Mouse (Mus musculus) retina, postnatal 7 days (tissue): ENCODE measurements at regions not wholly inside any gene's neighbourhood (a gene's known extent, or its start where the extent isn't known, plus 50 kb on each side); places are given as distances from the start of the nearest gene placed in this dataset.

Experiments
- DNase-seq: peaks from one replicate; pipeline ENCODE4 v3.0.0-alpha.2; 2012; ENCODE audit warnings: low read depth, low spot score

- no peak for DNase-seq
Measured at GRCm38 (mm10) chr8:18536059-18536458, 442.0 kb downstream of the Defb40 start.

GRCm38 (mm10) chr8:18528120-18528519 is 449.9 kb downstream of the Defb40 start:
- DNase-seq = no peak

DNA sequence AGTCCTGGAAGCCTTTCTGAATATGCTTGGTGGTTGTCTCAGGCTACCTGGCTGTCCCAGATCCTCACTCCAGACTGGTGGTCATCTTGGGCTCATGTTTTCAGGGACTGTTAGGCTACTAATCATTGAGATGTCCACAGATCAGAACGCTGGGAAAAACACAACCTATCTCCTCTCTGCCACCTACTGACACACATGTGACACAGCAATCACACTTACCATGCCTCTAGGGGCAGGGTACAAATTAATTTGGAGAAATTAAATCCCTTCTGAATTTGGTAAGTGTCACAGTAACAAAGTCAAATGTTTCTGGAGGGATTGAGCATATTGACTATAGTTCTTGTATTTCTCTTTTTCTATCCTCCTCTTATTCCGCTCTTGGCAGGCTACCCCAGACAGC is 465.6 kb downstream of the Defb40 start:
- DNase-seq = no peak

DNA sequence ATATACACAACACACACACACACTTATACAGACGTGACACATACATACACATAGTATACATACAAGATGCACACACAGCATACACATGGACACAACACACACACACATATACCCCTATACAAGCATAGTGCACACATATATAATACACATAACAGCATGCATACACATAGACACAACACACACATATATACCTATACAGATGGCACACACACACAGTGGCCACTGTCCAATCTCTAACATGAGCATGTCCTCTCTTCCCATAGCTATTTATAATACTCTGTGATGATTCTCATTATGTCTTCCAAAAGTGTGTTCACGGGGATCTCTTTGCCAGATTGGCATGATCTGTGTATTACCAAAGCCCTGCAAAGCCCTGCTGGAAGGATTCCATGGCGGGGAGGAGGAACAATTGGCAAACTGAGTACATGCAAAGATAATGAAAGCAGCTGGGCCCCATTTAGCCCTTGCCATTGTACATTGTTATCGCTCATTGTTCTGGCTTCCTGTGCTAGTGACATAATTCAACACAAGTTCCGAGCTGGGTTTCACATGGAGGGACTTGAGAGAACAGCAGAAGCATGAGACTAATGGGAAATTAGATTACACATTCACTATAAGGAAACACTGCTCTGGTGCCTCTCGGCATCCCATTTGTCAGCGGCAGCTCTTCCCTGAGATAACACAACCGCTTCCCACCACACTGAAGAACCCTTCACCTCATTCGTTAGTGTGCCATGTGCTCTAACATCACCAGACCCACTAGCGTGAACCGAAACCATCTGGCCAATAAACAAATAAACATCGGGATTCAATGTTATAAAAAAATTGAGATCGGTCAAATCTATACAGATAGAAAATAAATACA is 471.7 kb downstream of the Defb40 start:
- no peak for DNase-seq

- no peak for DNase-seq
Measured at GRCm38 (mm10) chr8:18490620-18491019, 487.4 kb downstream of the Defb40 start.

GRCm38 (mm10) chr8:18480081-18480480 is 498.0 kb downstream of the Defb40 start:
- no peak for DNase-seq

- no peak for DNase-seq
Measured at GRCm38 (mm10) chr8:18478166-18478565, 499.9 kb downstream of the Defb40 start.

DNA sequence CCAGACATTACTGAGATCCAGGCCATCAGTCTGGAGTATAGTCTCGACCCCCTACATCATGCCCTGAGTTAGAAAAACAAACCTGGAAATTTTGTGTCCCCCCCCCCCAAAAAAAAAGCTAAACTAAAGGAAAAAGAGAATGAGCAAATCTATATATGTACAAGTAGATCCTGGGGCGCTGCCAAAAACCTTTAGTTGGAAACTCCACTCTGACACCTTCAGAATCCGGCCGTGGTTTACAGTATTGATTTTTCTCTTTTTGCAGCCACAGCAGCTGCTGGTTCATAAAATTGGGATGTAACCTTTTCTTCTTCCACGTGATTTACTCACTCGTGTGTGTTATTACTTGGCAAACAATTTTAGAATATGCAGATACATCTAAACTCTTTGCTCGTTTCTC is 510.5 kb downstream of the Defb40 start:
- no peak for DNase-seq

DNA sequence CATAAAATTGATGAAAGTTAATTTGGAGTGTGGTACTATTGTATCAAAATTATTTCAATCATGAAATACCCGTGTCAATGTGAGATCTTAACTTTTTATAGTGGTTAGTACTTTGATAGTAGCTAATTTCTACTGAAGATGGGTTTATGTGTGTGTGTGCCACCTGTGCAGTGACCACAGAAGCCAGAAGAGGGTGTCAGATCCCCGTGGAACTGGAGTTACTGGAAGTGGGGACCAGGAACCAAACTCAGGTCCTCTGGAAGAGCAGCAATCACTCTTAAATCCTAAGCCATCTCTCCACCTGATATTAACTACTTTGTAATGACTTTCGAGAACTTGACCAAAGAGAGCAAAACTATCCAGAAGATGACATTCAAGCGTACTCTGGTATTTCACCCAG is 517.4 kb downstream of the Defb40 start:
- DNase-seq = no peak

GRCm38 (mm10) chr8:18457470-18457869 is 520.6 kb downstream of the Defb40 start:
- DNase-seq = no peak

GRCm38 (mm10) chr8:18449015-18449414 is 529.0 kb downstream of the Defb40 start:
- no peak for DNase-seq

GRCm38 (mm10) chr8:18442212-18442611 is 535.8 kb downstream of the Defb40 start:
- no peak for DNase-seq

- no peak for DNase-seq
Measured at GRCm38 (mm10) chr8:18422846-18423245, 555.2 kb downstream of the Defb40 start.

- no peak for DNase-seq
Measured at GRCm38 (mm10) chr8:18412470-18412869, 565.6 kb downstream of the Defb40 start.

DNA sequence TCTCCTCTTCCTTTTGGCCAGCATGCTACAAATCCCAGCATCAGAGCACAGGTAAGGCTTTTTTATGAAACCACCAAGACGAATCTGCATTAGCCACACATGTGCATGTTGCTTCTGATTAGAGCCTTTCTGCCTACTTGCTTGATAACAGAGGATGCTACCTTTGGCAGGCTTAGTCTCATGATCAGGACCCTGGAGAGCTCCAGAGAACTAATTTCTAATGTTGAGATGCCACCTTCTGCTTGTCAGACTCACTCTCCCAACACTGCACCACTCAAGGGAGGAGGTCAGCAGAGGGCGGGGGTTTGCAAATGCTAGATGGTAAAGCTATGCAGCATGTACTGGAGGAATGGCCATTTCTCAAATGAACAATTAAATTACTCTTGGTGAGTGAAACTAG is 571.6 kb downstream of the Defb40 start:
- no peak for DNase-seq

DNA sequence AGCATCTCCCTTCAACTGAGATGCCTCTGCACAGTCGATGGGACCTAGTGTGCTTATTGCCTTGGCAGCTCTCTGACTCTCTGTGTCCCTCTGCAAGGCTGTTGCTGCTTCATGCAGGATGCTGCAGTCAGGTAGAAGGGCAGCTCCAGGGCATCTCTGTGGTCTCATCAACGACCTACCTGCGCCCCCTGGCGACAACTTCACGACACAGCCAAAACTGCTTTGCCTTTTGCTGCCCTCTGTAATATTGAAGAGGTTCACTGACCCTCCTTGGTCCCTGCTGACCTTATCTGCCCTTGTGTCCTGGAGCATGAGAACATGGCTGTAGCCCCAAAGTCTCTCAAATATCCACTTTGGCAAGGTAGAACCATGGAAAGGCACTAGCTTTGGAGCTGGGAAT is 589.7 kb downstream of the Defb40 start:
- DNase-seq = peak; percentile 25

DNA sequence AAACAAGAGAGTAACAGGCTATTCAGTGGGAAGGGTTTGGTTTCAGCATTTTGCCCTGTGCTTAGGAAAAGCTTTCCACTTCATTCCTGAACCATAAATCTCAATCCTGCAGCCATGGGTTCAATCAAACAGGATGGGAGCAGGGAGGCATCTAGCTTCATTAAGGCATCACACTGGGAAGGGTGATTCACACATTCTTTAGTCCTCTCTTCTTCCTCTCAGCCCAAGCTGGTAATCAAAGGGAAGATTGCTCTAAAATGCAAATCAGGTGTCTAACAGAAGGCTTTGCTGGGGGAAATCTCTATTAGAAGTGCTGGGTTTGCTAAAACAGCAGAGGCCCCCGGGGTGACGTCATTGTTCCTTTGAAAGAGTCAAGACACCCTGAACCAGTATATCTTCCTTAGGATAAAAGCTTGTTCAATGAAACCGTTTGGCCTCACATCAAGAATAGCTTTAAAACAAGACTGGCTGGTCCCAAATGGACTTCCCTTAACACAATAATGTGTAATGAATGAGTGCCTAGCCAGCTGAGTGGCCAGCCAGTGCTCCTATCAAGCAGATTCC is 596.4 kb downstream of the Defb40 start:
- no peak for DNase-seq

DNA sequence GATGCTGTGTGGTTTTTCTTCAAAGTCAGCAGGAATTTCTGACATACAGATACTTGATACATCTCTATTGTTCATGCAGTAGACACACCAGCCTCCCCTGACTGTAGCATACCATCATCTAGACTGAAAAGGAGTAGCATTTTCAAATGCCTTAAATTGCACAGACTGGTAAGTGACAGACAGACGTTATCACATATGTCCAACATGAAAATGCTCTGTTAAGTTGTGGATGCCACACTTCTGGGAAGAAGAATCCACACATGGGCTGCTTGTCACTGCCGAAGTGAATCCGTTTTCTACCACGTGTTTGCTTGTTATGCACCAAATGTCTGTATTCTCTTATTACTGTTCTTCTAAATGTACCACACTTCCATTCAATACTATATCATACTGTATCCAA is 629.3 kb downstream of the Defb40 start:
- no peak for DNase-seq

GRCm38 (mm10) chr8:18346248-18346647 is 631.8 kb downstream of the Defb40 start:
- DNase-seq = no peak

GRCm38 (mm10) chr8:18345322-18345721 is 632.7 kb downstream of the Defb40 start:
- DNase-seq = peak; percentile 25

GRCm38 (mm10) chr8:18344838-18345237 is 633.2 kb downstream of the Defb40 start:
- no peak for DNase-seq

DNA sequence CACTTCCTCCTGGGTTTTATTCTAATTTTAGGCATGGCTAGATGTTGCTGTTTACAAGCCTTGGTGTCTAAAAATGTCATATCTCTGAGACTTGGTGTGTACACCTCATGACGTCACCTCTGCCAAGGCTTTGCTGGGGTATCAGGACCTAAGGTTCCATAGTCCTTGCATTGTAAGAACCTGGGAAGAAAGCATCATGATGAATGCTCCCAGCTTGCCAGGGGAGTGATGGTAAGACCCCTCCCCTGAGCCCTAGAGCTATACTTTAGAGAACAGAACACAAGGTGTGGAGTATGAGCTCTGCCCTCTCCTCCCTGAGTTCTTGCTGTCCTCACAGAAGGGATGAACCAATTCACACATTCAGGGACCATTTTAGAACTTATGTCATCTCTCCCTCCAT is 642.5 kb downstream of the Defb40 start:
- DNase-seq = no peak

GRCm38 (mm10) chr8:18328521-18328920 is 649.5 kb downstream of the Defb40 start:
- DNase-seq = no peak
